12 mouse cellular contexts compared by ENCODE assay signal in the genomic region with DNA sequence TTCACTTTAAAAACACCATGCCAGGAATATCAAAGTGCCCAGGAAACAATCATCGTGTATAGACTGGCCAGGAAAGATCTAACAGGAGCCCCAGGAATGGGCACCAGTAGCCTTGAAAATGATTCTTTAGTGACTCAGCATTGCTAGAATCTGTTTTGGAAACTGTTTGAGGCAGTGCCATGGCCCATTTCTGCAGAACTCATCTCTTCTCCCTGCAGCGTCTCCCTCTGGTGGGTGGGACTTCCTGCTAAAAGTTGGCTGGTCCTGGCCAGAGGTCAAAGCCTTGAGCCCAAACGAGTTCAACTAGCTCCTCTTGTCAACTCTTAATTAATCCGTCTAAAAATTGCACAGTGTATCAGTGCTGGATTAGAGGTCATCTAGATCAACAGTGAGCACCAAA.
"Had no signal": no experiment of that assay in that cellular context is flagged by ENCODE, and none has a peak within 500 bp of the region (broad histone marks: within the 10 kb centered on the region; RNA-seq: fewer than 3 reads in every experiment).

No protein-coding gene starts in this region.

- DNase-seq: kidney, postnatal 14 days; kidney, postnatal 4 days; liver, embryonic 13.5 days; lung, adult 2 months; lung, postnatal 14 days; lung, postnatal 4 days; midbrain, embryonic 14.5 days; right cerebral cortex, adult 18-20 months; right cerebral cortex, postnatal 14 days; right cerebral cortex, postnatal 4 days; thymus, adult 2 months; thymus, postnatal 14 days had no signal
